Comparison of ENCODE assay signal across 19 mouse cellular contexts in the genomic region with DNA sequence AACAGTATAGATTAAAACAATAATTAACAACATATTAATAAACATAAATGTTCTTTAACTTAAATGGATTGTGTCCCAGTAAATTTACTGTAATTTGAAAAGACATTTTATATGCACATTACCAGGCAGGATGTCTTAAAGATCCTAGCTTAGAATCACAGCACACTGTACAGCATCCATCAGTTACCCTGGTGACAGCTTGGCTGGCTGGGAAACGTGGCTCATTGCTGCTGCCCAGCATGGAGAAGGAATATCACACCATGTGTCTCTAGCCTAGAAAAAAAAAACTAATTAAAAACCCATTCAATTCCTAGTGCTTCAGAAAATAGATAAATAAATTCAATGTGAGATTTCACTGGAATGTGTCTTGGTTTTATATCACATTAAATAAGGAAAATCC.
DNase-seq lines count a peak whose midpoint lies in the region; ATAC-seq and TF ChIP-seq lines count a peak whose summit lies in the region.
"Had no signal": no experiment of that assay in that cellular context is flagged by ENCODE, and none has a peak within 500 bp of the region (broad histone marks: within the 10 kb centered on the region; RNA-seq: fewer than 3 reads in every experiment).

No protein-coding gene starts in this region.

- TF ChIP-seq CTCF in heart, adult 2 months (IDR thresholded peaks at IDR 0.05): no peak

- no peak overlapping the region for H3K4me2 ChIP-seq in forebrain, embryonic 15.5 days (replicated peaks)
- H3K4me2 ChIP-seq in forebrain, embryonic 12.5 days: no peak overlapping the region
- no peak overlapping the region for H3K4me2 ChIP-seq in neural tube, embryonic 12.5 days (replicated peaks)
- no peak overlapping the region for H3K4me2 ChIP-seq in neural tube, embryonic 15.5 days
- no peak overlapping the region for H3K4me2 ChIP-seq in hindbrain, embryonic 14.5 days (replicated peaks)
- H3K4me2 ChIP-seq: limb, embryonic 12.5 days; liver, embryonic 15.5 days; midbrain, embryonic 12.5 days had no signal

- TF ChIP-seq EP300 in heart, adult 2 months (IDR thresholded peaks at IDR 0.05; ENCODE audit: insufficient read depth, low read depth, low read length): no peak

- no peaks in the 10 kb centered on the region for H3K36me3 ChIP-seq in forebrain, embryonic 15.5 days
- H3K36me3 ChIP-seq in forebrain, embryonic 12.5 days (replicated peaks): no peaks in the 10 kb centered on the region
- H3K36me3 ChIP-seq in neural tube, embryonic 12.5 days: no peaks in the 10 kb centered on the region
- no peaks in the 10 kb centered on the region for H3K36me3 ChIP-seq in neural tube, embryonic 15.5 days
- H3K36me3 ChIP-seq in hindbrain, embryonic 14.5 days (replicated peaks; ENCODE audit: control insufficient read depth, insufficient read depth): no peaks in the 10 kb centered on the region
- H3K36me3 ChIP-seq in heart, adult 2 months (ENCODE audit: control insufficient read depth, insufficient read depth, low read length): no peaks in the 10 kb centered on the region
- H3K36me3 ChIP-seq: G1E; limb, embryonic 12.5 days; liver, embryonic 15.5 days; midbrain, embryonic 12.5 days had no signal

- peak; percentile 53 for DNase-seq in hindbrain, embryonic 14.5 days (ENCODE audit: low spot score)
- peak; percentile 23 to 79 for DNase-seq in layer of hippocampus, postnatal 14 days (ENCODE audit: low spot score in 2 of 2)
- no peak for DNase-seq in frontal cortex, postnatal 10 days (ENCODE audit: low spot score in 2 of 2)
- DNase-seq in heart, adult 2 months: no peak
- DNase-seq: adrenal gland, adult 8-10 months; cerebellum, postnatal 36 days; heart, adult 11 months; heart, postnatal 10 days; kidney, postnatal 14 days; thymus, postnatal 36 days had no signal

- ATAC-seq in forebrain, embryonic 15.5 days (replicated peaks): peak; percentile 88
- no peak for ATAC-seq in forebrain, embryonic 12.5 days (ENCODE audit: low FRiP score)
- peak; percentile 73; the same call in 1 of the 2 replicates for ATAC-seq in neural tube, embryonic 12.5 days (ENCODE audit: low FRiP score, low read depth)
- no peak for ATAC-seq in neural tube, embryonic 15.5 days (ENCODE audit: low FRiP score)
- ATAC-seq in hindbrain, embryonic 14.5 days (ENCODE audit: low FRiP score): peak; percentile 67; the same call in 1 of the 2 replicates
- ATAC-seq: intestine, postnatal 0 days had no signal

- WGBS in forebrain, embryonic 15.5 days: 10% methylated on average over 1 of the region's 1 CpGs
- WGBS in forebrain, embryonic 12.5 days: 27% methylated on average over 1 of the region's 1 CpGs
- 12% methylated on average over 1 of the region's 1 CpGs for WGBS in neural tube, embryonic 12.5 days
- 13% methylated on average over 1 of the region's 1 CpGs for WGBS in neural tube, embryonic 15.5 days
- WGBS in hindbrain, embryonic 14.5 days: 11% methylated on average over 1 of the region's 1 CpGs
- 39% methylated on average over 1 of the region's 1 CpGs for WGBS in heart, adult 2 months

- no peak overlapping the region for H3K9ac ChIP-seq in forebrain, embryonic 15.5 days (replicated peaks)
- no peak overlapping the region for H3K9ac ChIP-seq in forebrain, embryonic 12.5 days
- no peak overlapping the region for H3K9ac ChIP-seq in neural tube, embryonic 12.5 days
- no peak overlapping the region for H3K9ac ChIP-seq in neural tube, embryonic 15.5 days (replicated peaks)
- H3K9ac ChIP-seq in hindbrain, embryonic 14.5 days: no peak overlapping the region
- no peak overlapping the region for H3K9ac ChIP-seq in heart, adult 2 months (ENCODE audit: low read depth, low read length)
- H3K9ac ChIP-seq: limb, embryonic 12.5 days; liver, embryonic 15.5 days; midbrain, embryonic 12.5 days had no signal

- peaks cover 30% of the 10 kb centered on the region for H3K4me1 ChIP-seq in forebrain, embryonic 15.5 days
- peaks cover 21% of the 10 kb centered on the region for H3K4me1 ChIP-seq in forebrain, embryonic 12.5 days
- peaks cover 4% of the 10 kb centered on the region; the same call in 1 of the 2 replicates for H3K4me1 ChIP-seq in neural tube, embryonic 12.5 days
- H3K4me1 ChIP-seq in neural tube, embryonic 15.5 days: peaks cover 11% of the 10 kb centered on the region
- peaks cover 17% of the 10 kb centered on the region for H3K4me1 ChIP-seq in hindbrain, embryonic 14.5 days (replicated peaks; ENCODE audit: control insufficient read depth, insufficient read depth, low read length)
- H3K4me1 ChIP-seq in heart, adult 2 months (ENCODE audit: control insufficient read depth, insufficient read depth, low read length): no peaks in the 10 kb centered on the region
- H3K4me1 ChIP-seq: limb, embryonic 12.5 days; liver, embryonic 15.5 days had no signal

- no peaks in the 10 kb centered on the region for H3K27me3 ChIP-seq in forebrain, embryonic 15.5 days
- H3K27me3 ChIP-seq in forebrain, embryonic 12.5 days: no peaks in the 10 kb centered on the region
- no peaks in the 10 kb centered on the region for H3K27me3 ChIP-seq in neural tube, embryonic 12.5 days (replicated peaks)
- H3K27me3 ChIP-seq in neural tube, embryonic 15.5 days (replicated peaks): no peaks in the 10 kb centered on the region
- no peaks in the 10 kb centered on the region for H3K27me3 ChIP-seq in hindbrain, embryonic 14.5 days (ENCODE audit: control insufficient read depth, insufficient read depth, low read length)
- H3K27me3 ChIP-seq in heart, adult 2 months (ENCODE audit: control insufficient read depth, insufficient read depth, low read length): no peaks in the 10 kb centered on the region
- H3K27me3 ChIP-seq: liver, embryonic 15.5 days; midbrain, embryonic 12.5 days had no signal

- H3K79me2 ChIP-seq in heart, adult 2 months (replicated peaks; ENCODE audit: control insufficient read depth, insufficient read depth, low read length): no peaks in the 10 kb centered on the region

- no peak overlapping the region; the same call in 1 of the 2 replicates for H3K27ac ChIP-seq in forebrain, embryonic 15.5 days (replicated peaks)
- no peak overlapping the region for H3K27ac ChIP-seq in forebrain, embryonic 12.5 days
- no peak overlapping the region for H3K27ac ChIP-seq in neural tube, embryonic 12.5 days
- no peak overlapping the region for H3K27ac ChIP-seq in neural tube, embryonic 15.5 days (replicated peaks)
- no peak overlapping the region for H3K27ac ChIP-seq in hindbrain, embryonic 14.5 days
- no peak overlapping the region for H3K27ac ChIP-seq in heart, adult 2 months
- H3K27ac ChIP-seq: limb, embryonic 12.5 days; liver, embryonic 15.5 days had no signal

- no peak overlapping the region for H3K4me3 ChIP-seq in forebrain, embryonic 15.5 days
- H3K4me3 ChIP-seq in forebrain, embryonic 12.5 days (replicated peaks): no peak overlapping the region
- no peak overlapping the region for H3K4me3 ChIP-seq in neural tube, embryonic 12.5 days
- no peak overlapping the region for H3K4me3 ChIP-seq in neural tube, embryonic 15.5 days (replicated peaks)
- H3K4me3 ChIP-seq in hindbrain, embryonic 14.5 days (replicated peaks; ENCODE audit: low read length): no peak overlapping the region
- H3K4me3 ChIP-seq in heart, adult 2 months: no peak overlapping the region
- H3K4me3 ChIP-seq: limb, embryonic 12.5 days; liver, embryonic 15.5 days; midbrain, embryonic 12.5 days had no signal

- no peaks in the 10 kb centered on the region for H3K9me3 ChIP-seq in forebrain, embryonic 15.5 days
- no peaks in the 10 kb centered on the region for H3K9me3 ChIP-seq in forebrain, embryonic 12.5 days
- no peaks in the 10 kb centered on the region for H3K9me3 ChIP-seq in neural tube, embryonic 12.5 days
- H3K9me3 ChIP-seq in neural tube, embryonic 15.5 days (replicated peaks): no peaks in the 10 kb centered on the region
- H3K9me3 ChIP-seq in hindbrain, embryonic 14.5 days (ENCODE audit: control insufficient read depth, low read length): no peaks in the 10 kb centered on the region
- H3K9me3 ChIP-seq: limb, embryonic 12.5 days; liver, embryonic 15.5 days; midbrain, embryonic 12.5 days had no signal

- no peak for TF ChIP-seq POLR2A in heart, adult 2 months (IDR thresholded peaks at IDR 0.05; ENCODE audit: insufficient read depth, low read depth, low read length)

- intact Hi-C loops in heart, adult 2 months (cut with DNase I): no loop called here

Comparison
In these comparisons a context has a peak if more than half of its experiments do, and no peak if none do; other contexts are left out.
1. ATAC-seq: peak in forebrain, embryonic 15.5 days (single experiment), neural tube, embryonic 12.5 days (single experiment) and hindbrain, embryonic 14.5 days (single experiment); none in forebrain, embryonic 12.5 days (single experiment) and neural tube, embryonic 15.5 days (single experiment).
2. DNase-seq: peak in hindbrain, embryonic 14.5 days (single experiment) and layer of hippocampus, postnatal 14 days (2 of 2); none in frontal cortex, postnatal 10 days (0 of 2) and heart, adult 2 months (0 of 2).